Mouse (Mus musculus): Measurements from ENCODE around the gene Fank1.

Gene Fank1

GRCm38 (mm10) chr7:133768517-133768916 lies 8.1 kb upstream of the Fank1 start:
- DNase-seq, result no peak

- DNase-seq, result no peak
Observed at GRCm38 (mm10) chr7:133775179-133775578, 1.5 kb upstream of the Fank1 start.

DNA sequence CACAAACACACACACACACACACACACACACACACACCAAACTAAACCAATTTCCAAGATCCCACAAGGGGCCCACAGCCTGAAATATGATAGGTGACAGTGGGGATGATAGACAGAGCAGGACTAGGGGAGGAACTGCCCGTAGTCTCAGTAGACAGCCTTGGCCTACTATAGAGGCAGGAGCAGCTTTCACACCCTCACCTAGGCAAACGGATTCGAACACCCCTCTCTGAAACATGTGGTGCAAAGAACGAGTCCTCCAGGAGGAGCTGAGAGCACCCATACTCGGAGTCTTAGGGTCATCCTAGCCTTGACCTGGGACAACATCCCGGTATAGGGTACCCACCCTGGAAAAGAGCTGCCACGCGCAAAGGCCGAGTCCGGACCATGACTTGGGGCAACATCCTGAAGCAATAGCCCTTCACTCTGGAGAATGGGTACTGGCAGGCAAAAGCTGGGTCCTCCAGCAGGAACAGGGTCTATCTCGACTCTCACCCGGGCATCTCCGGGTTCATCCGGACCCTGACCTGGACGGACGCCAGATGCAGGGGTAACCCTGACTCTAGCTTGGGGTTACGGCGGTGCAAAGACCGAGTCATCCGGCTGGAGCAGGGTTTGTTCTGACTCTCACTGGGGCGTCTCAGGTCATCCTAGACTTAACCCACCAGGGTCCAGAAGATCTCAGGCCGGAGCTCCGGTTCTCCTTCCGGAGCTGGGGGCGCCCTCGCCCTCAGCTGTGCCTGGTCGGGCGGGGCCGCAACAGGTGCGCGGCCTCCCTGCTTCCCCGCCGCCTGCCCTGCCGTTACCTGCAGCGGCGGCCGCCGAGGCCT lies 650 bp upstream of the Fank1 start:
- peak; percentile 55 for DNase-seq

DNA sequence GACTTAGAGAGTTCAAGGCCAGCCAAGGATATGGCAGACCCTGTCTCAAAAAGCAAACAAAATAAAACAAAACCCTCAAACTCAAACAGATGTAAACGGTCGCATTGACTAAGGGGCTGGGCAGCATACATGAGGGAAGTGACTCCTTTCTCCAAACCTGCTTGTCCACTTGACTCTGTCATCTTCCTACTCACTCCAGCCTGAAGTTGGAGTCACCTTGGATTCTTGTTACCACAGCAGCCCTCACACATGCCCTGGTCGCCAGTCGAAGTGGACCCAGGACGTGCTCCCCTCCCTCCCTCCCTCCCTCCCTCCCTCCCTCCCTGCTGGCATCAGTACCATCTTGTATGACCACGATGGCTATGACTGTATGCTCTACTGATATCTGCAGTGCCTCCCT lies 4.9 kb downstream of the Fank1 start:
- DNase-seq, result no peak

- DNase-seq, result no peak
Observed at GRCm38 (mm10) chr7:133781991-133782390, 5.3 kb downstream of the Fank1 start.

DNA sequence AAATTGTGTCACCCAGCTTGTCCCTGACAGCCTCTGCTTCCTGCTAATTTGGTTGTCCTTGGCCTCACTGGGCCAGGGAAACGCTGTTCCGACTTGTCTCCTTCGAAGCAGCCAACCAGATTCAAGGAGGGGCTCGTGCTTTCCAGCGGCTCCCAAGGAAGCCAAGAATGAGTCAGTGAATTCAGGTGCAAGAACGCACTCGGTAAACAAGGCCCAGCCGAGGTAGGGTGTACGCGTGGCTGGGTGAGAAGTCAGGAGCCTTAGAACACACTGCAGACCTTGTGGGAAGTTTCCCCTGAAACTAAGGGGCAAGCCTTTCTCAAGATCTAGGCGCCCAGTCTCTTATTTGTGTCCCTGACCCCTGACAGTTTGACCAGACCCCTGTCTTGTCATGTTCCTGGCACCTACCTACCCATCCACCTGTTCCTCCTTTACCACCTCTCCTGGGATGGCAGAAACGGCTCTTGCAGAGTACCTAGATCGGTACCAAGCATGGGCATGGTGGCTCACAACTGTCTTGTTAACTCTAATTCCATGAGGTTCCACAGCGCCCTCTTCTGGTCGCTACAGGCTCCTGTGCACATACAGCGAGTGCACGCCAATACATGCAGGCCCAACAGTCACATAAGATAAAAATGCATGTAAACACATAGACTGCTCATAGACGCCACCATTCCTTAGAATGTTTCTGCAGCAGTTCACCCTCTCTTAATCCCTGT lies 6.2 kb downstream of the Fank1 start, which contains the start of gene Dhx32:
TSS of gene Dhx32 (minus strand) at position 10 of the 719 bp plus-strand sequence.
- peak; percentile 65 for DNase-seq

GRCm38 (mm10) chr7:133787571-133787970 lies 10.9 kb downstream of the Fank1 start:
- no peak for DNase-seq

DNA sequence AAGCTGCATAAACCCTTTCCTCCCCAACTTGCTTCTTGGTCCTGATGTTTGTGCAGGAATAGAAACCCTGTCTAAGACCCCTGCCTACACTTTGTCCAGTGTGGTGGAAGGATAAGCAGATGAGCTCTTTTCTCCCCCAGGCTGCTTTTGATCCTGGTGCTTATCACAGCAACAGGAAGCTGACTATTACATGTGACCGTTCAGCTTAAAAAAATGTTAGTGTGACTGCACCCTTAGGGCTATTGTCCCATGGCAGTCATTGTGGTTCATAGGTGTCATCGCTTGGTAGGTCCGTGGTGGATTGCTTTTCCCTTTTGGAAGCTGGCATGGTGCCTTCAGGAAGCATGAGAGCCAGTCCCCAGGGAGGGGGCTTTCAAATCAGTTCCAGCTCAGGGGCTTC lies 11.5 kb downstream of the Fank1 start:
- no peak for DNase-seq

DNA sequence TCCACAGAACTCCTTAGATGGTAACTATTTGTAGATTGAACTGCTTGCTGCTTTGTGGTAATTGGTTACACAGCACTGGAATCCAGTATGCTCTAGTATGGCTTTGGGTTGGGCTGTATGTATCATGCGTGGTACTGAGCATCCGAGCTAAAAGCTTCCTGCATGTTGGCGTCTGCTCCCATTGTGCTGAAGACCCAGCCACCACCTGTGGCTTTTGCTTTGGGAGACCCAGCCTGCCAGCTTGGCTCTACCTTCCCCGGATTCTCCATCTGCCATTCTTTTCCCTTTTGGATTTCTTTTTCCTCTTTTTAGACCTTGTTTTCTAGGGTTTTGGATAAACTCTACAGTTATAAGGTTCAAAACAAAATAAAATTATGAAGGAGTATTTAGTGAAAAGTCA lies 13.5 kb downstream of the Fank1 start:
- no peak for DNase-seq

DNA sequence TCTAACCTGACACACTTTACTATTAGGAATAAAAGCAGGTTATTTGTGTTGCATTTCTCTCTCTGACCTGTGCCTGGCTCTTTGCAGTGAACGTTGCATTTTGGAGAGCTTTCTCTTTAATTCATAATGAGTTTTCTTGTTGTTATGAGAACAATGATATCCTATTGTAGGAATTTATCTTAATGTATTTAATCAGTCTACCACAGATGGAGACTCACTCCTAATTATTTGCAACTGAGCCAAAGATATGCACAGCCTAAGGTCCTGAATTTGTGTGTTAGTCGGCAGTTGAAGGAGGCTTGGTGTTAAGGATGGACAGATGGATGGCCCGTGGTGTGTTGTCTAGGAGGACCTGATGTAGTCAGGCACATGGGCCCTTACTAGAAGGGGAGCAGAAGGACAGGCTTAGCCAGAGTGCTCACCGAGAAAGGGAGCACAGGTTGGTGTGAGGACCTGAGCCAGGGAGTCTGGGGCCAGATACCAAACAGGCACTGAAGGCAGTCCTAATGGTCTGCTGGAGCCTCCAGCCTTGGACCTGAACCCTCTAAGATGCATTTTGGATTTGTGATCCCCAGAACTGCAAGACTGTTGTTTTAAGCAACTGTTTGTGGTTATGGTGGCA lies 14.1 kb downstream of the Fank1 start:
- DNase-seq, result no peak

DNA sequence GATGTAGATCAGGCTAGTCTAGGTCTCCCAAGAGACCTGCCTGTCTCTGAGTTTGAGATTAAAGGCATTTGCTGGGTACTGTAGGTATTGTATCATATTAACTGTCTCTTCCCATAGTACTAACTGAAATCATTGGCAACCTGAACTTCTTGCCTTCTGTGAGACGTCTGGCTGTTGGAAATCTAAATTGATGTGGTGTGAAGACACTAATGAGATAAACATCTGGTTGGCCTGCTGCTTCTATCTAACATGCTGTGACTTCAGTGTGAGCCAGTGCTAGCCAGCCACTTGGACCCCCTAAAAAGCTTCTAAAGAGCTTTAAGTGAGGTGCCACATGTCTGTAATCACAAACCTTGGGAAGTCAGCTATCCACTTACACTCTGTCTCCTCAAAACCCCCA lies 16.1 kb downstream of the Fank1 start:
- DNase-seq, result peak; percentile 9

DNA sequence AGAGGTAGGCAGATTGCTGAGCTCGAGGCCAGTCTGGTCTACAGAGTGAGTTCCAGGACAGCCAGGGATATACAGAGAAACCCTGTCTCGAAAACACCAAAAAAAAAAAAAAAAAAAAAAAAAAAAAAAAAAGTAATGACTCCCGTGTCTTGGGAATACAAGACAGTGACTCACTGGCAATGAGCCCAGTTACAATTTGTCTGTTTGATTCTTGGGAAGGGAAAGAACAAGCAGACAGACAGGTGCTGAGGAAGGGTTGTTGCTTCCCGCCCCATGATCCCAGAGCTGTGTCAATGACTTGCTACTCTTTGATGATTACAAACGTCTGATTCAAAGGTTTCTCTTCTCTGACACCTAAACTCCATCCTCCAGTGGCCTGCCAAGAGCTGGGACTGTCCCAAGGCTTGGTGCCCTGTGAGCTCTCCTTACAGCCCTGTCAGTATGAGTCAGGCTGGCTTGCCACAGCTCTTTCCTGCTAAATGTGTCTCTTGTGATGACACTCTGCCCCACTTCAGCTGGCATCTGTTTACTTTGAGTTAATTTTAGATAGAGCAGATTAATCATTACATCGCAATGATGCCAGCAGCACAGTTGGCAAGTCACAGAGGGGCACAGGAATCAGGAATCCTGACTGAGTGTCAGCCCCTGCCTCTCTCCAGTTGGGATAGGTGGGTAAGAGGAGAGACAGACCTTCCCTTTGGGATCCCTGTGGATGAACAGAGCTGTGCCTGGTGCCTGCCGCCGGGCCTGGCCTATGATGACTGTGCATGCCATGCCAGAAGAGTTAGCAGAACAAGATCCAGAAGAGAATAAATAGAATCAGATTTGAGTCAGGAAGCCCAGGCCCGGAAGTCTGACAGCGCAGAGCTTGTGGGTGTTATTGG lies 16.8 kb downstream of the Fank1 start:
- DNase-seq, result peak; percentile 75

DNA sequence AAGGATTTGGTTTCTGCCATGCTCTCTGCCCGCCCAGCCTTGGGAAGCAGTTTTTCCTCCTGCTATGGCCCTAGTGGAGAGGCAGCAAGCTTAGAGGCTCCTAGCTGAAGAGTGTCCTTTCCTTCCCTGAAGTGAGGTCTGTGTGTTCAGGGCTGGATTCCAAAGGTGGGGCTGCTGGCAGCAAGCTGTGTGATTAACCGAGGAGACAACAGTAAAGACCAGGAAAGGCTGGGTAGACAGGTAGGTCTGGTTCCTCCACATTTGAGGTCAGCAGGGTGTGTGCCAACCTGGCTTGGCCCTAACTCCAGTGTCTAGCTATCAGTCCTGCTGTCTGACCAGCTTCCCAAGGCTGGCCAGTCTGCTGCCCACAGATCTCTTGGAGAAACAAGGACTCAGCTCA lies 18.1 kb downstream of the Fank1 start:
- peak; percentile 8 for DNase-seq

GRCm38 (mm10) chr7:133799928-133800327 lies 23.3 kb downstream of the Fank1 start:
- DNase-seq, result no peak

DNA sequence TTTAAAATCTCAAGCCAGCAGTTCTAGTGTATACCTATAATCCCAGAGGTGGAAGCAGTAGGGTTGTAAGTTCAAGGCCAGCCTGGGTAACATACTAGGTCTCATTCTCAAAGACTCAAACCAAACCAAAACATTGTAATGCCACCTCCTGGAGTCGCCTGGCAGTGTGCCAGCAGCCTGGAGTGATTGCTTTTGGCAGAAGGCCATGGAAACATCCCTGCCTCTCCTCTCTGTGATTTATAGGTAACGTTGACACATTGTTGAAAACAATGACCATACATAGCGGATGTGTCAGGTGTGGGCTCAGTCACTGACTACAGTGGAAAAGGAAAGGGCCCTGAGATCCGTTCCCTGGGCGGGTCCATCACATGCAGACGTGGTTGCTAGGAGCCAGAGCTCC lies 25.2 kb downstream of the Fank1 start:
- no peak for DNase-seq

DNA sequence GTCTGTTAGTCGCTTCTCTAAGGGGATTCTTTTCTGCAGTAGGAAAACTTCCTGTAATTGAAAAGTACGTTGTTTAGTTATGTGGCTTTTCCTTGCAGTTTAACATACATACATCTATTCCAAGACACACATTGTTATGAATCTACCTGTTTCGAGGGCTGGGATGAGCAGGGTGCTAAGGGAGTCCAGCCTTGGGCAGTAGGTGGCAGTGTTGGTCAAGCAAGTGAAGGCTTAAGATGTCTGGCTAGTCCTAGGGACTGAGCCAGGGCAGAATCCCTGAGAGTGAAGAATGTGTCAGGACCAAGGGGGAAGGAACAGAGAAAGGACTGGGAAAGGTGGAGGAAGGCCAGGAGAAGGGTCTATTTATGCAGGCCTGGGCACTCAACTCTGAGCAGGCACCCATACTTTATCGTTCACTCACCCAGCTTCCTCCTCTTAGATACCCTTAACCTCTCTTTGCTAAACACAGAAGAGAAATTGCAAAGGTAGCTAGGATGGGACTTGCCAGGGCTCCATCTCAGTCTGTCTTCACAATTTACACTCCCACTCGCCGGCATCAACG lies 29.0 kb downstream of the Fank1 start:
- peak; percentile 67 for DNase-seq

GRCm38 (mm10) chr7:133812927-133813326 lies 36.3 kb downstream of the Fank1 start:
- no peak for DNase-seq

DNA sequence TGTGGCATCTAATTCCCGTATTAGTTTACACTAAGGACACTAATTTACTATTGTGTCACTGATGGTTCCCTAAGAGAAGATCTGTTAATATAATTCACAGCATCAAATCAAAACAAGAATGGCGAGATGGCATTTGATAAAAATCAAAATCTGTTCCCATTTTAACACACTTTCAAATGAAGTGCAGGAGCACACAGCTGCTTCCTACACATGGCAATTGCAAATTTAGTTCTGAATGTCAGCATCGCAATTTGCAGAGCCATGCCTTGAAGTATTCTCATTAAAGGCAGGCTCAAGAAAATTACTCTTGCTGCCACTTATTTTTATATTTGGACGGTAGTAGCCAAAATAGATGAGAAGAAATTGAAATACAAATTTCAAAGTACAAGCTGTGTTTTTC lies 36.7 kb downstream of the Fank1 start:
- no peak for DNase-seq

- DNase-seq, result no peak
Observed at GRCm38 (mm10) chr7:133823751-133824150, 47.1 kb downstream of the Fank1 start.

DNA sequence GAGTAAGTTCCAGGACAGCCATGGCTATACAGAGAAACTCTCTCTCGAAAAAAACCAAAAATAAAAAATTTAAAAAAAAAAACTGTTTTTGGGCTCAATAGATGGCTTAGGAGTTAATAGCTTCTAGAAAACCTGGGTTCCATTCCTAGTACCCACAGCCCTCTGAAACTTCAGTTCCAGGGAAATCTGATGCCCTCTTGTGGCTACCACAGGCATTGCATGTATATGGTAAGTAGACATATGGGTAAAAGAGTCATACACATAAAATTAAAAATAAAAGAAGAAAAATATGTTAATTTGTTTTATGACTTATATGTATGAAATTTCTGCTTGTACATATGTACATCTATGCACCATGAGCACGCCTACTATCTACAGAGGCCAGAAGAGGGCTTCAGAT lies 47.9 kb downstream of the Fank1 start:
- DNase-seq, result no peak

GRCm38 (mm10) chr7:133828514-133828913 lies 51.9 kb downstream of the Fank1 start:
- no peak for DNase-seq

DNA sequence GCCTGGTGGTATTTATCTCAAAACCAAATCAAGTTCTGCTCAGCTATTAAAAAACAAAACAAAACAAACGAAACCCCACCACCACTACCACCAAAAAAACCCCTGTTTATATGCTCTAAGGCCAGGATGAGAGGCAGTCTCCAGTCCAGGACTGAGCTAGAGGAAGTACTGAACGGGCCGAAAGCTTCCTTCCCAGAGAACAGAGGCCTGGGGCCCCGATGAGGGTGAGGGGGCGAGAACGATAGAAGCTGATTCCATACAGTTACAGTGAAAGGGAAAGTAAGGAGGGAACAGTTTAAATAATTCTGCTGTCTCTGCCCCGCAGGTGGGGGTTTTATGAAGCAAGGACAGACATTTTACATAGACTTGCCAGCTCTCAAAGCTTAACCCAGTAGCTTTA lies 52.9 kb downstream of the Fank1 start:
- no peak for DNase-seq

DNA sequence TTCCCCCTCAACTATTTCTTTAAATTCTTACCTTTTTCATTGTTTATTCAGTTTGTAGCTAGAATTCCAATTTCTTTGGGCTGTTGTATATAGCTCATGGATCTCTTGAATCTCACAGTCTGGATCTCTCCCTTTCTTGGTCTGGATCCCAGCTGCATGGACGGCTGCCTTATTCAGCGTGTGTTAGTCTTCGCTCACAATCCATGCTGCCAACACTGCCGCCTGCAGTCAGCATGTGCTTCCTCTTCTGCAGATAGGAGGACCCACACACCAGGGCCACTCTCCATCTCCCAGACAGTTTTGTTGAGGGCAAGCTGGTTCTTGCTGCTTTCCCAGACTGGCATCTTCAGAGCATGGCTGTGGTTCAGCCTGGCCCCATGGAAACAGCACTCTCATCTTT lies 62.9 kb downstream of the Fank1 start:
- no peak for DNase-seq
